Mouse (Mus musculus) G1E (cell line): ENCODE measurements around the gene Unc13c. TPM values are rescaled to one million over a fixed set of nuclear protein-coding genes. Genes with fewer than 3 reads are reported as not detected.

Experiments
- ATAC-seq: 2 replicates; pipeline ENCODE4 v1.8.0; 2016; ENCODE audit warnings: mild to moderate bottlenecking; ENCODE audit not compliant: insufficient number of reproducible peaks, poor library complexity, low FRiP score, severe bottlenecking; ENCODE audit errors: extremely low read depth
- DNase-seq: peaks from one replicate; pipeline ENCODE4 v3.0.0; 2012; ENCODE audit warnings: low spot score
- H3K27me3 ChIP-seq: 2 replicates; pipeline ENCODE4 v1.6.1; 2012; ENCODE audit warnings: mild to moderate bottlenecking, low read length, inconsistent platforms; ENCODE audit not compliant: insufficient read depth
- H3K36me3 ChIP-seq: replicated peaks from 2 replicates; pipeline ENCODE3; 2012; ENCODE audit warnings: mild to moderate bottlenecking, inconsistent platforms
- H3K4me1 ChIP-seq: 2 replicates; pipeline ENCODE4 v1.6.1; 2012; ENCODE audit warnings: low read depth, low read length, inconsistent platforms, mixed read lengths; ENCODE audit not compliant: insufficient read depth
- H3K4me3 ChIP-seq: 2 replicates; pipeline ENCODE4 v1.5.1; 2012; ENCODE audit warnings: low read depth, mild to moderate bottlenecking, inconsistent platforms, low read length, moderate library complexity, mixed read lengths
- H3K9me3 ChIP-seq: replicated peaks from 2 replicates; pipeline ENCODE4 v1.6.1; 2012; ENCODE audit warnings: inconsistent platforms
- CTCF ChIP-seq: IDR thresholded peaks from 2 replicates; pipeline ENCODE4 v1.5.1; 2012; ENCODE audit warnings: low read depth, low read length, inconsistent platforms, mixed read lengths
- GATA1 ChIP-seq: IDR thresholded peaks from 2 replicates; pipeline ENCODE4 v1.6.1; 2012; ENCODE audit warnings: borderline replicate concordance, low read length, inconsistent platforms, mixed read lengths
- GATA2 ChIP-seq: IDR thresholded peaks from 2 replicates; pipeline ENCODE4 v1.6.1; 2012; ENCODE audit warnings: low read depth, low read length, inconsistent platforms, borderline replicate concordance
- POLR2AphosphoS5 ChIP-seq: IDR thresholded peaks from 2 replicates; pipeline ENCODE4 v1.6.1; 2012; ENCODE audit warnings: low read depth, low read length, inconsistent platforms; ENCODE audit not compliant: insufficient replicate concordance
- TAL1 ChIP-seq: conservative IDR thresholded peaks from 2 replicates; pipeline ENCODE4 v1.6.1; 2012; ENCODE audit warnings: low read depth, low read length, inconsistent platforms, mixed read lengths
- polyA plus RNA-seq: library from polyadenylated mRNA; stranded (reverse); fragments of >175 nt; gene quantifications from 2 replicates; pipeline ENCODE4 v1.2.3, GENCODE M21; 2012
- total RNA-seq, 2 experiments: library from RNA; stranded (forward) in 1 of 2; stranded (reverse) in 1 of 2; fragments of 200-1000 nt in 1 of 2; fragments of >200 nt in 1 of 2; fragmentation: Nextera tagmentation in 1 of 2; gene quantifications; 2 replicates each; pipeline ENCODE4 v1.2.3; 2014 to 2017

The Unc13c gene
- total and polyA plus RNA-seq, 3 experiments: 0.05 TPM; not detected in 2

DNA sequence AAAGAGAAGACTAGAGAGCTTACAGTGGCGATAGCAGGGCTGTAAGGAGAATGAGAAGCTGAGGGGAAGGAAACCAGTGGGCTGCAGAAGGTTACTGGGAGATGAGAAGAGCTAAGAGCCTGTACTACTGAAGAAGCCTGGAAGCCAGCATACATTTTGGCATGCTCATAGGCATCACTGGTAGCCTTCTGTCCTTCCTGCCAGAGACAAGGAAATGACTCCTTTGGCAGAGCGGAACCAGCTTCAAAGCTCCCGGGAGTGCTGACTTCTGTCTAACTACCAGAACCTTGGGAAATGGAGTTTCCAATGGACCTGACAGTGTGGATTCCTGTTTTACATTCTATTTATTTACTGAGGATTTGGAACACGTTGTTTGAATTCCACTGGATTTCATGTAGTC, 244.0 kb downstream of the Unc13c start:
- TF ChIP-seq POLR2AphosphoS5 (no peak), TAL1 (no peak), GATA1 (no peak), CTCF (no peak), GATA2 (no peak)
- peaks cover 8% of the 10 kb centered on the region for H3K9me3 ChIP-seq
- H3K27me3 ChIP-seq: no peaks in the 10 kb centered on the region
- H3K4me3 ChIP-seq: no peak overlapping the region
- H3K4me1 ChIP-seq: no peaks in the 10 kb centered on the region
- no peaks in the 10 kb centered on the region for H3K36me3 ChIP-seq
- ATAC-seq (no peak), DNase-seq (no peak)

DNA sequence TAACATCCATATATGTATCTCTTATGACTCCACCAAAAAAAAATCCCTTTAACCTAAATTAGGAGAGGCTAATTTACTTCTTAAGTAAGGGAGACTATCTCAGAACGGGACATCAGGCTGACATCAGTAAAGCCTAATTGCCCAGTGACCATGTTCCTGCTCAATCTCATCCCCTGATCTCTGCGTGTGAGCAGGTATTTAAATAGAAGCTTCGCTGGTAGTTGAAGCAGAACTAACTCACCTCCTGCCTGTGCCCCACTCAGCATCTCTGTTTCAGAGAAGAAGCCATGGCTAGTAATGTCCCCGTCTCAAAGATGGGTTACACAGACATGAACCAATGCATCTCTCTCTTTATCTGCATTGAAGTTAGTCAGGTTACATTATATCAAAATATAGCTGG, 255.3 kb downstream of the Unc13c start:
- Histone ChIP-seq H3K4me3 (no peak overlapping the region), H3K27me3 (no peaks in the 10 kb centered on the region), H3K4me1 (no peaks in the 10 kb centered on the region), H3K9me3 (no peaks in the 10 kb centered on the region), H3K36me3 (no peaks in the 10 kb centered on the region)
- TF ChIP-seq TAL1 (no peak), GATA1 (no peak), CTCF (no peak), GATA2 (no peak), POLR2AphosphoS5 (no peak)
- DNase-seq (no peak), ATAC-seq (no peak)

DNA sequence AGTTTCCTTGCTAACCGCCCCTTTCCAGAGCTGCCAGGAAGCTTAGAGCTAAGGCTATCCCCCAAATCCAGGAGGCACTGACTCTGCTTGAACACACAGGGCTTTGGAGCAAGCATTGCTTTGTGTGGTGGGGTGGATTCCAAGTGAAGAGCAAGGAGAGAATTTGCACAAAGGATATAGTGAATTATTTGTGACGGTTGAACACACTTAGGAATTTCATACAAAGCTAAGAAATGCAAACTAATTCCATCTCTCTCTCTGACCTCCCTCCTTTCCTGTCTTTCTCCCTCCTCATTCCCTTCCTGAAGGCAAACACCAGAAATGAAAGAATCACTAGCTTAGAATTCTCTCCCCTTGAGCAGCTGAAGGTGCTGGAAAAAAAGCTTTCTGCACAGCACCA, 271.7 kb downstream of the Unc13c start:
- no peak overlapping the region for H3K4me3 ChIP-seq
- ATAC-seq (no peak), DNase-seq (no peak)
- no peaks in the 10 kb centered on the region for H3K27me3 ChIP-seq
- H3K9me3 ChIP-seq: no peaks in the 10 kb centered on the region
- H3K36me3 ChIP-seq: no peaks in the 10 kb centered on the region
- TF ChIP-seq GATA1 (no peak), CTCF (no peak), TAL1 (no peak), GATA2 (no peak), POLR2AphosphoS5 (no peak)
- H3K4me1 ChIP-seq: no peaks in the 10 kb centered on the region

DNA sequence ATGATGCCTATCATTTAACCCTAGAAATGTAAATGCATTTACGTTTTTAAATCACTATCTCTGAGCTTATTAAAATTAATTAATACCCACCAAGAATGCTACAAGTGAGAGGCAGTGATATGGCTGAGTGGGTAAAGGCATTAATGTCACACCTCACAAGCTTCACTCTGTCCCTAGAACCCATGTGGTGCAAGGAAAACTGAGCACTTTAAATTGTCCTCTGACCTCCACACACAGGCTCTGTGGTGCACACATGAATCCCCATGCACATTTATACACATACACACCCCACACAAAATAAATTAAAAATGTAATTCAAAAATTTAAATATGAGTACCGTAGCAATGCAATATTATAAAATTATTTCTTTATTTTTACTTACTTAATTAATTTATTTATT, 287.2 kb downstream of the Unc13c start:
- H3K27me3 ChIP-seq: no peaks in the 10 kb centered on the region
- DNase-seq: no peak
- ATAC-seq: no peak
- H3K9me3 ChIP-seq: no peaks in the 10 kb centered on the region
- no peak overlapping the region for H3K4me3 ChIP-seq
- H3K4me1 ChIP-seq: no peaks in the 10 kb centered on the region
- no peaks in the 10 kb centered on the region for H3K36me3 ChIP-seq
- TF ChIP-seq GATA1: no peak

DNA sequence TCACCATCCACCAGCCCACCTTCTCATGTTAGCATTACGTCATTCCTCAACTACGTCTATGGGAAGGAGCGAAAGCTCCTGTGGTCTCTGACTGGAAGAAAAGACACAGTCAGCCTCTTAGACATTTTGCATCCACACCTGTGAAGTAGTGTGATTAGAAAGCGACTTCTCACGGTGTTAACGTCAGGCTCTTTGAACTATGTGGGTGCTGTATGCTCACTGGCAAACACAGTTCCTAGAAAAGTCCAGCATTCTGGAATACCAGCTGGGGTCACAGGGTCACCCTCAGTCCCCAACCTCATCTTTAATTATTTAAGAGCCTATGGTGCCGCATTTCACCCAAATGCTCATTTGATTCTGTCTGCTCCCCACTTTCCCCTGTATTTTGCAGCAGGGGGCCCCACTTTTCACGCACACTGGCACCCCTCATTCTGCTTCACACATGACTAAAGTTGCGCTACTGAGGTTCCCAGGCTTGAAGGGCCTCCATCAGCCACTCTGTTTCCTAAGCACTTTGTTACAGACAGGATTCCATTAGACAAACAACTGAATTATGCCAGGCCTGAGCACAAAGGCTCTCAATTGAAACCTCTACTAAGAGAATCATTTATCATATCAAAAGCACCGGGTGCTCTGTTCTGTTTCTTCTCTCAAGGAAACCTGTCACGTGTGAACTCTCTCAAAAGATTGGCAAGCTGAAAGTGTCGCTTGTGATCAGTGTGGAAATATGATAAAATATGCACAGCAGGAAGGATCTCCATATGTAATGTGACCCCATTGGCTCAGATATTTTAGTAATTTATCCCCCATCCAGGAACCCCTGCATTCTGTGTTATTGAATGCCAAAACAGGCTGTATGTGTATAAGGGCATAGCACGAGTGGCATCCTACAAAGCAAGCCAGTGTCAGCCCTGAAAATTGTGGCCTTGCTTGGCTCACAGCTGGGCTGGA, 287.9 kb downstream of the Unc13c start:
- Histone ChIP-seq H3K9me3 (peaks cover 2% of the 10 kb centered on the region; the same call in 1 of the 2 replicates), H3K36me3 (no peaks in the 10 kb centered on the region), H3K4me3 (no peak overlapping the region), H3K27me3 (no peaks in the 10 kb centered on the region), H3K4me1 (no peaks in the 10 kb centered on the region)
- DNase-seq (no peak), ATAC-seq (no peak)
- TF ChIP-seq POLR2AphosphoS5: no peak
- TF ChIP-seq GATA1: no peak
- no peak for TF ChIP-seq TAL1
- no peak for TF ChIP-seq CTCF

DNA sequence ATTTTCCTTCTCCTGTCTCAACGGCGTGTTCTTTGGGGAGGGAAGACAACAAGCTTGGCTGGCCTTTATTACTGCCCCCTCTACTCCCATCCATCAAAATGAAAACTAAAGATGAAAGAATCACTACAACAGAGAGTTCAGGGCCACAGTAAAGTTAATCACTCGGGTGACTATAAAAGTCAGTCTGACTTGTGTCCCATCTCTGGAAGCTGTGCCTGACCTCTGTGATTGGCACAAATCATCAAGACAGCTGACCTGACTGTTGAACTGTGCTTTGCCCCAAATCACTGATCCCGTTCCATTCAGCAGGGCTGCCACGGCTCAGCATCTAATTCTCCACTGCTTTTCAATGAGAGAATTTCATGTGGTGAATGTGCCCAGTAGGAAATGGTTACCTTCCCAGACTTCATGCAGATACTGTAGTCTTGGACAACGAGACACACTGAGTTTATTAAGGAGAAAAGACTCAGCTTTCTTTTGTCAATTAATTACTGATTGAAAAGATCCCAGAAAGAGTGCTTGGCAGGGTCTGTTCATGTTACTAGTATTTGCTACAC, 297.0 kb downstream of the Unc13c start:
- H3K4me1 ChIP-seq: no peaks in the 10 kb centered on the region
- ATAC-seq: no peak

More for the DNA sequence above, 297.0 kb downstream of the Unc13c start:
- no peak for DNase-seq
- Histone ChIP-seq H3K9me3 (peaks cover 2% of the 10 kb centered on the region; the same call in 1 of the 2 replicates), H3K27me3 (no peaks in the 10 kb centered on the region), H3K36me3 (no peaks in the 10 kb centered on the region), H3K4me3 (no peak overlapping the region)
- no peak for TF ChIP-seq POLR2AphosphoS5
- no peak for TF ChIP-seq GATA1
- no peak for TF ChIP-seq TAL1
- no peak for TF ChIP-seq GATA2
- no peak for TF ChIP-seq CTCF
